Mouse (Mus musculus) lung, postnatal 4 days (tissue): Measurements from ENCODE around the gene Lypd6.

Experiments
- DNase-seq, 2 experiments: peaks; one replicate each; pipeline ENCODE4 v3.0.0; 2021

Gene Lypd6

DNA sequence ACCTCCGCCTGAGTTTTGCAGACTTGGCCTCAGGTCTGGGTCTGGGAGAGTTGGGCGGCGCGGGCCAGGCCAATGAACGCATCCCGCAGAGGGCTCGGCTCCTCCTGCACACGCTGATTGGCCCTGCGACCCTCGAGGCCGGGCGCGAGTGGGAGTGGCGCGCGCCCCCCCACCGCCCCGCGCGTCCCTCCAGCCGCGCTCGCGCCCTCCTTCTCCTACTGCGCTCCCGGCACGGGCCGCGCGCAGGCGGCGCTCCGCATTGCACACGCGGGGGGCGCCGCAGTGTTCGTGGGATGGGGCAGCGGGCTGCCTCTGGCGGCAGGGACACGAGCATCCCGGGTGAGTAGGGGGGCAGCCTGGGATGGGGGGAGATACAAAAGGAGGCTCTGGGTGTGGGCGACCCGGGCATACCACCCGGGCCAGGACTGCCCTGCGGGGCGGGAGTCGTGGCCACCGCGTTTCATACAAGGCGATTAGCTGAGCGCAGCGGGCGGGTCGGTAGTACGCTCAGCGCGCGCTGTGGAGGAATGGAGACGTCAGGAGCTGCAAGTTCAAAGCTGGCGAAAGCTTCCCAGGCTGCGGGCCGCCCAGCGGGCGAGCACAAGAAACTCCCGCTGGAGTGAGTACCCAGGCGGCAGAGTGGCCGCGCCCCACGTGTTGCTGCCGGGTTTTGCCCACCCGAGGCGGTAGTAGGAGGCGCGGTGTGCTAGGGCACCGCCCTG, at the start of gene Lypd6:
Gene Lypd6 (plus strand): TSS at position 184 of the 722 bp plus-strand sequence.
- DNase-seq = peak; percentile 66 to 82

DNA sequence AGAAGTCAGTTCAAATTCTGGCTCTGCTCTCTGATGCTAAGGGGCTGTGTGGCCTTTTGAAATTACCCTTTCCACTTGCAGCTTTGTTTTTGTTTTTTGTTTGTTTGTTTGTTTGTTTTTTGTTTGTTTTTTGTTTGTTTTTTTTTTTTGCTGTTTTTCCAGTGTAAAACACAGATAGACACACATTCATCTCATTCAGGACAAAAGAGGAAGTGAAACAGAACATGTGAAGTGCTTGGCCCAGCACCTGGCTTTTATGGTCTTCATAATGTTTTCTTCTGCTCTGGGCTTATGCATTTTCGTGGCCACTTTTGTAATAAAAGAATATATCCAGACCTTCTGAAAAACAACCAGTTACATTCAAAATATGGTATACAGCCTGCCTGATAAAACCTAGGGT, 46.8 kb upstream of the Lypd6 start:
- no peak for DNase-seq

DNA sequence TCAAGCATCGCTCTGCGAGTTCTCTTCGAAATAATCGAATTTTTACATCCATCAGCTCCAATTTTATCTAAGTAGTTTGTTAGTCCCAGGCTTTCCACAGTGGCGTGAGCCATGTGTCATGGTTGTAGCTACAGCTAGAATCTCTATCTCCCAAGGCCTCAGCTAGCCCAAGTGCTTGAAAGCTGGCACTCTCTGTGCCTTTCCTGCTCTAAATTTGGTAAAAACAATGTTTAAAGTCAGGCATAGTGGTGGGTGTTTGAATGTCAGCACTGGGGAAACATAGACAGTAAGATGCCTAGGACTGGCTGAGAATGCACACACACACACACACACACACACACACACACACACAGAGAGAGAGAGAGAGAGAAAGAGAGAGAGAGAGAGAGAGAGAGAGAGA, 40.7 kb upstream of the Lypd6 start:
- no peak for DNase-seq

DNA sequence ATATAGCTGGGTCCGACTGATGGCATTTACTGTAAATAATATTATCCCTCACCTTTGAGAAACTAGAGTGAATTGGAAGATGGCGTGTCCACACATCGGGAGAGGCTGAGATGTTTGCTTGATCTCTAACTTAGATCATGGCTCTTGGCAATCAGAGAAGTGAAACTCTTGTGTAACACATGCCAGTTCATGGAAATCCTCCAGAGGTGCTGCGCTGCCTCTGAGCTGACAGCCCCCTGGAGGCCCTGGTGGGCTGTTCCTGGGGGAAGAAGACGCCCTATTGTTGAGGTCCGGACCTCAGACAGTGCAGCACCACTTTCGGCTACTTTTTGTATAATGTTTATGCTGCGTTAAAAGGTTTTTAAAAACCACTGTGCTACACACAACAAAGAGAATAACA, 37.3 kb upstream of the Lypd6 start:
- DNase-seq = no peak

DNA sequence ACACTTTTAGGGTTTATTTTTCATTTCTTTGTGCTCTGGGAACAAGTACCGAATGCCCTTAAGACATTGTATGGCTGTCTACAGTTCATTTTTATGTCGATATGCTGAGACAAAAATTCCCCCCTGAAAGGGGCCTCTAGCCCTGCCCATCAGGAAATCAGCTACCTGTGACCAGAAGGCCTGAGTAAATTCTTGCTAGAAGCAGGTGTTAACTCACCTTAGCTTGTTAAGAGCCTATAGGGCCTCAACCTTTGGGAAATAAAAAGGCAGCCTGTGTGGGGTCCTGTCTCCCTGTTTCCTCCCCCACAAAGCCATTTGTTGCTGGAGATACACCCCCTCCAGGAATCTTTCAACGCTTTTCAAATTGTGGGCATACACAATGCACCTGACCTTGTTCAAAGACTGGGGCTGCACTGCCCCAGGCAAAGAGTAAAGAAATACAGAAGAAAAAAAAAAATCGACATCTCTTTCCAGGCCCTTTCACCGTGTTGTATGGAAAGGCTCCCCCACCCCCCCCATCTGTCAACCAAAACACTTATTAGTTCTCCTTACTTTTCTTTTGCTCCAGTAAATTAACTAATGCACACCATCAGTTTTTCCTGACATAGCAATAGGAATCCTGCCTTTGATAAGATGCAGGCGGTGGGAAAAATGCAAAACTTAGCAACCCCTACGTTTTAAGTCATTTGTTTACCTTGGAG, 21.9 kb upstream of the Lypd6 start:
- DNase-seq = no peak

DNA sequence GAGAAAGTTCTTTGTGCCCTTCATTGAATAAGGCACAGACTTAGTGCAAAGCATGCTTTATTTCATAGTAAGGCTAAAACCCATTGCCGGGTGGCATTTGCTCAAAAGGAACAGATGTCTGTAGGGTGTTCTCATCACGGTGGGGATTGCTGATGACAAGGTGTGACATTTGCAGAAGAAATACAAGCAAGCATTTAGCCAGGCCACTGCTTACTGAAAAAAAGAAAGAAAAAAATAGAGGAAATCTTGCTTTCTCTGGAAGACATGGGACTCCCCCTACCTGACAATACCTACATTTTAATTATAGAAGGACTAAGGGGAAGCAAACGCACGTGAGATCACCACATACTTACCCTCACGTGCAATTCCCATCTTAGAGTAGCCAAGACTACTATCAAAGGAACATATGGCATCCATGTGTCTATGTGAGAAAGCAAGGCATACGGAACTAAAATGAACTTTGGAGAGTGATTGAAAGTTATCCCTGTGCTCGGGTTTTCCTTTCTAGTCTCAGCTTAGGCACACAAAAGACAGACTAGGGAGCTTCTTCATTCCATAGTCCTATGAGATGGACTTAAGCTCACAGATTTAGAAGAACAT, 21.3 kb upstream of the Lypd6 start:
- DNase-seq = no peak

DNA sequence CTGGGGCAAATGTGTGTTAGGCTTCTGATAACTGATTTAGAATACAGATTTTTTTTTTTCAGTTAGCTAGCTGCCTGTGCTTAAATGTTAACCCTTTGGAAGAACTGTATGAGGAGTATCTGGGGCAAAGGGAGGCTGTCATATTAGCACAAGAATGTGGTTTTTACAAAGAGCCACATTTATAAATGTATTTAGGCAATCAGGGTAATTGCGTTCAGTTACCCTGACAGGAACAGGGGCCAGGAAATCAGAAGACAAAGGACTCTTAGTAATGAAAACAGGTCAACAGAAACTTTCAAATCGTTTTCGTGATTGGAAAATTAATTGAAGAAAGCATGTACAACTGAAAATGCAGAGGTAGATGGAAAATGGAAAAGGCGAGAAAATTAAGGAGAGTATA, 20.4 kb upstream of the Lypd6 start:
- no peak for DNase-seq

- no peak for DNase-seq
Observed at GRCm38 (mm10) chr2:50048442-50048841, 17.8 kb upstream of the Lypd6 start.

GRCm38 (mm10) chr2:50053893-50054292, 12.3 kb upstream of the Lypd6 start:
- no peak for DNase-seq

- no peak for DNase-seq
Observed at GRCm38 (mm10) chr2:50065902-50066245, 355 bp upstream of the Lypd6 start.

DNA sequence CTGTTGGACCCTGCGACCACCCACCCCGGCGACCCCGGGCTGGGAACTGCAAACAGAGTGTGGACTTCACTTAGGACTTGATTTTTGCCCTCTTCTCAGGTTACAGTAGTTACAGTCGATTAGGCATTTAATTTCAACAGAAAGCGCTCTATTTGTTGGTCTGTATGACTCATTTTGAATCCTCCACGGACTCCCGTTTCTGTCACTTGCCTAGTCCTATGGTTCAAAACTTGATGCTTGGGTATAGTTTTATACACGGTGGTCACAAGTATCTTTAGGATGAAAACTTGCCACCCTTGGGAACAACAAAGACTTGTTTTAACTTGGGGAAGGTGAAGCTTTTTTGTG, 713 bp downstream of the Lypd6 start:
- no peak for DNase-seq

DNA sequence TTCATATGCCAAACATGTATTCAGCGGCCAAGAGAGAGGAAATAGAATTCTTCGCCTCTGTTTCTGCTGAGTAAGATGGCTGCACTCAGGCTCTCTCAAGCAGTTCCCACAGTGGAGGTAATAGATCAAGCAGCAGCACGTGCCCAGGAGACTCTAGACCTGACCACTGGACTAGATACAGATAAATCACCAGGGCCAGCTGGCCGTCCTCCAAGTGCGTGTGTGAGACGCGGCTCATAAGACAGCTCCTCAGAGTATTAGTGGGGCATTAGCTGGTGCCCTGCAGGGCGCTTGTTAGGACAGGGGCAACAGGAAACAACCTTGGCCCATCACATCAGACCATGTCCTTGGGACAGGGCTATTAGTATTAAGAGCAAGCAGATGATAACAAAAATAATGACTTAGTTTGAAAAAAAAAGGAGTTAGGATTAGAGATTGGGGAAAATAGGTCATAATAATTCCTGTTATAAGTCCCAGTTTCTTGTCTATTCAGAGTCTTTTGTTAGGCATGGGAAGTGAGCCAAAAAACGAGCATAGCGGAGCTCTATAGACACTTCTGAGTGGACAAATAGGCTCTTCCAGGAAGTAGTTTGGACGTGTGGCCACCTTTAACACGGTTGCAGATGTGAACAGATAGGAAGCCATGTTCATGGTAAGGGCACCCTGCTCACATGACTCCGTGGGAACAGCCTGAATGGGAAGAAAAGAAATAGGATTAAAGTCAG, 3.5 kb downstream of the Lypd6 start:
- no peak for DNase-seq

- DNase-seq = no peak
Observed at GRCm38 (mm10) chr2:50072158-50072557, 5.9 kb downstream of the Lypd6 start.

GRCm38 (mm10) chr2:50084746-50085145, 18.5 kb downstream of the Lypd6 start:
- no peak for DNase-seq

DNA sequence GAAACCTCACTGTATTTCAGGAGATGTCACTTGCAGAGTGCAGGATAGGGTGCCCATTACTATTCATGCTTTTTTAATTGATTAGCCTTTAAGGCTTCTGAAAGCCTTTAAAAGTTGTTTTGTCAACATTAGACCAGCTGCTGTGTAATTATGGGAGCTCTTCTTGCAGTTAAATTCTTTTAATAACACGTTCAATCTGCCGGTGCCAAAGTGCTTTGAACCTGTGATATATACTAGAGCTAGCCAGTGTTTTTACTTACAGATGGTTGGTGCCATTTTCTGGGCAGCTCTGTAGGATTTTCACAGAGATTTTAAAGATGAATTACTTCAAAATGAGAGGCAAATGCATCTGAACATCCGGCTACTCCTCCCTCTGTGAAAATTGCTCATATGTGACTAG, 21.5 kb downstream of the Lypd6 start:
- DNase-seq = no peak

GRCm38 (mm10) chr2:50096336-50096735, 30.1 kb downstream of the Lypd6 start:
- DNase-seq = no peak

DNA sequence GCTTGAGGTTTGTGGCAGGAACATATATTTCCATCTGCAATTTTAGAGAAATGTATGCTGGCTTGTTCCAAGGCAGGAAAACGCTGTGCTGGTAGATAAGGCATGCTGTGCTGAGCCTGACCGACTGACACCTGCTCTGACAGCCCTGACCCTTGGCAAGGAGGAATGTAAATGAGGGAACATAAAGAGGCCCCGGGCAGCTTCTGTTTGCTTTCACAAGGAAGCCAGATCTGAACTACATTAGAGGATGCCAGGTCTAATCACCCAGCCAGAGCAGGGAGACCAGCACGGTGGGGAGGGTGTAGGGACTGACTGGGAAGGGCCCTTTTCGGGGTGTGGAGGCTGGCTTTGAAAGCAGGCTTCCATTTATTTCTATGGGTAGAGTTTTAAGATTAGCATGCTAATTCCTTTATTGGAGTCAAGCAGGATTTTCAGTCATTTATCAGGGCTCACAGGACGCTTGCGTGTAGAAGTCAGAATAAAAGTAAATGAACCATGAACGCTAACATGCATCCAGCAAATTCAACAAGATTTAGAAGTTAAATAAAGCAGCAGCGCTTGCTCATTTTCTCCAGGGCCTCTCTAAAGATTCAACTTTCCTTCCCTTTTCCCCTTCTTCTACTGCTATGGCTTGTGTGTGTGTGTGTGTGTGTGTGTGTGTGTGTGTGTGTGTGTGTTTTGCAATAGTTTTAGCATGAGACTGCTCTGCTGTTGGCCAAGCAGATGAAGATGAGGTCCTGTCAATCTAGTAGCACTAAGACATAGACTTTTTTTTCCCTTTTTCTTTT, 34.3 kb downstream of the Lypd6 start:
- DNase-seq = peak; percentile 5 to 21

DNA sequence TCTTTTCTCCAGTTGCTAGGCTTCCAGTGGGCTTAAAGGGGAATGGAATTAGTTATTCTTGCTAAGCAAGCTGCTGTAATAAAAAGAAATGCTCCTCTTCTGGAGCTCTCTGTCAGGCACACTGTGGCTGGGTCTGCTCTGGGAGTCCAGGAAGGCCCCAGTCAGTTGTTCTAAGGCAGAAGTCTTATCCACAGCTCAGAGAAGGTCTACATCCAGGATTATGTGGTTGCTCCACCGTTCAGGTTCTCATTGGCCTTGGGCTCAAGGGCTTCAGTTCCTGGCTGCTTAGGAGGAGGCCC, 34.9 kb downstream of the Lypd6 start:
- DNase-seq = no peak

DNA sequence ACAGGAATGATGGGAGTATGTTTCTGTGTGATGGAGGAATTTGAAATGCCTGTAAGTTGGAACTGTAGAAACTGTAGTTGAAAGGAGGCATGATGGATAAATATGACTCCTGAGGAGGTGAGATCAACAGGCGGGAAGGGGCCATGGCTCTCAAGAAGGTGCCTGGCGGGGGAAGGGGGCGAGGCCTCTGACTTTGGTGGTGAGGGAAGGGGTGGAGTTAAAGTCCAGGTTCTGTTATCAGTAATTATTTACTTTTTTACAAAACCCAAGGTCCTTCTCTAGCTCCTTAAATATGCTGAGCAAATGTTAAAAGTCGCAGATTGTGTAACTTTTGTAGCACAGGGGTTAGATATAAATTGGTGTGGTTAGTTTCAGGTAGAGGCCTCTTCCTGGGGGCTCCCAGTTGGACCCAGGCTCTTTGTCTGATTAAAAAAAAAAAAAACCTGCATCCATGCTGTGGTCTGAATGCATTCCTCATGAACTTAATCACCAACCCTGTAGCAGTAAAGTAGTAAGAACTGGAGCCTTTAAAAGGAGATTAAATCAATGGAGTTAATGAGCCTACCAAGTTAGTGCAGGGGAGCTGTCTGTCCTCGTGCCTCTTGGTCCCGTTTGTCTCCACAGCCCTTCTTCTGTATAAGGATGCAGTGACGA, 37.7 kb downstream of the Lypd6 start:
- DNase-seq = peak in 1 of 2 experiments; percentile 7

- DNase-seq = no peak
Observed at GRCm38 (mm10) chr2:50105590-50105989, 39.4 kb downstream of the Lypd6 start.

DNA sequence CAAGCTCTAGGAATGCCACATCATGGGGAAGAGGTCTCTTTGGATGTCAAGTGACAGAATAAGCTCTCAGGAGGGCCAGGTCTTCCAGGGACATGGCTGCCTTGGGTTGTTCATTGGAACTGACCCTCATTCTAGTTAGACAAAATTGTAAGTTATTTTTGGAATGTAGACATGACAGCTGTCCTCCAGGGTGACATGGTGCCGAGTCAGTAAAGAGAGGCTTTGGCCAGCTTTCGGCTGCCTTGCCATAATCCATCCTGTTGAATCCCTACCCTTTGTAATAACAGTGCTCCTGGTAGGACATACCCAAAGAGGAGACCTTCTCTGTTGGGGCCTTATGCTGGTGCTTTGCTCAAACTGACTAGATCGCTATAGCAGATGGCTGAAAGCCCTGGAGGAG, 39.8 kb downstream of the Lypd6 start:
- DNase-seq = no peak

DNA sequence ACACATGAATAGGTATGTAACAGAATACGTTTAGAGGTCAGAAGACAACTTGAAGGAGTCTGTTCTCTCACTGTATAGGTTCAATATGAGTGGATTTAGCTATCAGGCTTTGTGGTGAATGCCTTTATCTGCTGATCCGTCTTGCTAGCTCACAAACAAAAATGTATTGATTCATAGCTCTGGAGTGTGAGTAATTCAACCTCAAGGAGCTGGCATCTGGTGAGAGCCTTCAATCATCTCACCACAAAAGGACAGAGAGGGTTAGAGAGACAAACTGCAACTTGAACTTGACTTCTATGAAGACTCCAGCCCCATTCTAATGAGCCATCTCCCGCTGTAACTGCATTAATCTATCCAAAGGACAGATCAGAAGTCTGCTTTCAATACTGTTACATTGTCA, 40.6 kb downstream of the Lypd6 start:
- DNase-seq = no peak

GRCm38 (mm10) chr2:50110167-50110566, 43.9 kb downstream of the Lypd6 start:
- peak; percentile 41 to 65 for DNase-seq
